Mouse (Mus musculus): ENCODE measurements around the gene Tmpo.

The Tmpo gene

DNA sequence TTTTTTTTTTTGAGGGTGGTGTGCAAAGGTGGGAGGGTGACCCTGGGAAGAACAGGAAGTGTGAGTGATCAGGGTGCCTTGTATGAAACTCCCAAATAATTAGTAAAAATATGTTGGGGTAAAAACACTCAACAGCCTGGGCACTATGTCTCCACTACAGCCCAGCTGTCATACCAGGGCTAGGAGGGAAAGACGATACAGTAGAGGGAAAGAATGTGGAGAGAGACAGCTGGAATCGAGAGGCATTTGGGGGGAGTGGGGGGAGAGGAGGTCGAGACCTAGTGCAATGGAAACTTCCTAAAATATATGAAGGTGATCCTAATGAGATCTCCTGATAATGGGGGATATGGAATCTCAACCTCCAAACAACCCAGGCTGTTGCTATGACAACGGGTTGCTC is 71.3 kb downstream of the Tmpo start:
- no peak for DNase-seq (ENCODE audit: low spot score)

- DNase-seq (ENCODE audit: low spot score), result no peak
Observed at GRCm38 (mm10) chr10:91105981-91106380, 75.1 kb downstream of the Tmpo start.

DNA sequence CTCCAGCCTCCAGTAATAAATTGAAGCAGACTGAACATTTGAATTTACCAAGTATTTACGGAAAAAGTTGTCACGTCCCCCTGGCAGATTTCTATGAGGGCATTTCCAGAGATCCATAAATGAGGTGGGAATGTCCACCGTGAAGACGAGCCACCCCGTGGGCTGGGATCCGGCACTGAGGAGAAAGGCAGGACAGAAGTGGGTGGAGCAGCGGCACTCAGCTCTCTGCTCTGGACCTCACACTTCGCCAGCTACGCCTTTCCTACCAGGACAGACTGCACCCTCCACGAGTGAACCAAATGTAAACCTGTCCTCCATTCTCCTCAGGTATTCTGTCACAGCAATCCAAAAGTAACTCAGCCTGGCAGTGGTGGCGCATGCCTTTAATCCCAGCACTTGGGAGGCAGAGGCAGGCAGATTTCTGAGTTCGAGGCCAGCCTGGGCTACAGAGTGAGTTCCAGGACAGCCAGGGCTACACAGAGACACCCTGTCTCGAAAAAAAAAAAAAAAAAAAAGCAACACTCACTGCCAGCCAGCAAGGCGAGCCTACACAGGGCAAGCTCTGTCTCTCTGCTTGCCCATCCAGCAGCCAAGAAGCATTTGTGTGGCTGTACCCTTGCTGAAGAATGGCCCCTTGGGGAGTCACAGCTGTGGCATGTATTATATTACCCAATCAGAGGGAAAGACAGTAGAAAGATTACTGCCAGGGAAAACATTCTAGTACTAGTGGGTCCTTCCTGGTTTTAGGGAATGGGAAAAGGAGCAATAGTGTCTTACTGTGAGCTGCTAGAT is 78.1 kb downstream of the Tmpo start:
- no peak for DNase-seq (ENCODE audit: low spot score)

- no peak for DNase-seq (ENCODE audit: low spot score)
Observed at GRCm38 (mm10) chr10:91101936-91102335, 79.2 kb downstream of the Tmpo start.

DNA sequence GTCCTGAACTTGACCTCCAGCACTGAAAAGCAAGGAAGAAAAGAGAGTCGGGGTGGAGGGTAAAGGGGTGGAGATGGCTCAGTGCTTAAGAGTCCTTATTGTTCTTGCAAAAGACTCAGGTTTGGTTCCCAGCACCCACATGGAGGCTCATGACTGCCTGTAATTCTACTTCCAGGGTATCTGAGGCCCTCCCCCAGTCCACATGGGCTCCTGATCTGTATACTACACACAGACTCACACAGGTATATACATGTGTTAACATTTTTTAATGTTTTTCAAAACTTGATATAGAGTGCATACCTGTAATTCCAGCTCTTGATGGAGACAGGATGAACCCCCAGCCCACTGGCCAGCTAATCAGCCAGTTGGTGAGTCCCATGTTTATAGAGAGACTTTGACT is 81.0 kb downstream of the Tmpo start:
- DNase-seq (ENCODE audit: low spot score), result no peak

- no peak for DNase-seq (ENCODE audit: low spot score)
Observed at GRCm38 (mm10) chr10:91098056-91098455, 83.1 kb downstream of the Tmpo start.

All from layer of hippocampus, adult 11-12 months (tissue).